ENCODE assay signal across 26 mouse cellular contexts in the genomic region with DNA sequence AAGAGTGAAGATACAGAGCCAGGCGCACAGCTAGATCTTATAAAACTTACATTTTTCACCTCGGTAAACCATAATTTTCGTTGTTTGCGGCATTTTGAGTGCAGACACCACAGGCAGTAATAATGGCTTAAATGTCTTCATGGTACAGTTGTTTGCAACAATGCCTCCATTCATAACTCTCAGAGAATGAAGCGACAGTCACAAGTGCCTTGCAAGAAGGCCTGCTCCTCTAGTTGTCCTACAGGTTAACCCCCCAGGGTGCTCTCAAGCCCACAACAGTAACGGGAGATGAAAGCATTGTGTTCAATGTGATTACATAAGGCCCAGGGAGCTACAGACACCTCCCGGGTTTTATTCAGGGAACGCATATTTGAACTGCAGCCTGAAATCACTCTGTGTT.
"Had no signal": no experiment of that assay in that cellular context is flagged by ENCODE, and none has a peak within 500 bp of the region (broad histone marks: within the 10 kb centered on the region; RNA-seq: fewer than 3 reads in every experiment).

No protein-coding gene starts in this region.

- H3K9ac ChIP-seq: limb, embryonic 12.5 days; limb, embryonic 15.5 days; liver, embryonic 14.5 days; liver, postnatal 0 days; lung, embryonic 14.5 days; midbrain, embryonic 12.5 days; neural tube, embryonic 13.5 days had no signal

- H3K27me3 ChIP-seq: limb, embryonic 12.5 days; limb, embryonic 15.5 days; megakaryocyte, embryonic 14.5 days; midbrain, embryonic 12.5 days; neural tube, embryonic 13.5 days had no signal

- H3K4me1 ChIP-seq: limb, embryonic 15.5 days; megakaryocyte, embryonic 14.5 days had no signal

- DNase-seq: kidney, adult 2 months; kidney, postnatal 25 days; layer of hippocampus, adult 9-11 months; left cerebral cortex, postnatal 4 days; liver, postnatal 0 days; lung, embryonic 14.5 days; right cerebral cortex, adult 18-20 months; right cerebral cortex, postnatal 14 days; right cerebral cortex, postnatal 4 days; thymus, adult 2 months; thymus, postnatal 14 days; thymus, postnatal 4 days had no signal

- ATAC-seq: liver, postnatal 0 days; lung, postnatal 0 days; midbrain, embryonic 16.5 days had no signal

- H3K4me3 ChIP-seq: layer of hippocampus, adult 2 months; limb, embryonic 12.5 days; limb, embryonic 15.5 days; megakaryocyte, embryonic 14.5 days; midbrain, embryonic 12.5 days; myocyte; neural tube, embryonic 13.5 days had no signal

- H3K4me2 ChIP-seq: limb, embryonic 12.5 days; limb, embryonic 15.5 days; liver, embryonic 11.5 days; lung, embryonic 14.5 days; midbrain, embryonic 12.5 days; neural tube, embryonic 13.5 days had no signal

- H3K9me3 ChIP-seq: limb, embryonic 12.5 days; limb, embryonic 15.5 days; midbrain, embryonic 12.5 days; neural tube, embryonic 13.5 days had no signal

- H3K36me3 ChIP-seq: limb, embryonic 12.5 days; limb, embryonic 15.5 days; midbrain, embryonic 12.5 days; neural tube, embryonic 13.5 days had no signal

- H3K27ac ChIP-seq: kidney, postnatal 0 days; layer of hippocampus, adult 2 months; limb, embryonic 12.5 days; limb, embryonic 15.5 days; liver, embryonic 14.5 days; macrophage; midbrain, embryonic 12.5 days; neural tube, embryonic 13.5 days; stomach, postnatal 0 days had no signal
